Mouse (Mus musculus) myocyte (in vitro differentiated cells): ENCODE measurements around the gene Peak1. TPM values are rescaled to one million over a fixed set of nuclear protein-coding genes. Genes with fewer than 3 reads are reported as not detected.

Experiments used
- H3K27me3 ChIP-seq: one replicate; pipeline ENCODE4 v1.6.1; 2011; ENCODE audit not compliant: control insufficient read depth, insufficient read depth, insufficient read length
- H3K36me3 ChIP-seq: one replicate; pipeline ENCODE4 v1.6.1; 2011; ENCODE audit not compliant: control insufficient read depth, insufficient read depth
- H3K4me2 ChIP-seq: one replicate; pipeline ENCODE4 v1.6.1; 2011; ENCODE audit warnings: low read depth, control low read depth
- H3K4me3 ChIP-seq: one replicate; pipeline ENCODE4 v1.5.1; 2011; ENCODE audit warnings: mild to moderate bottlenecking, control low read depth, moderate library complexity
- H3K79me2 ChIP-seq: one replicate; pipeline ENCODE4 v1.6.1; 2011; ENCODE audit not compliant: control insufficient read depth, insufficient read depth
- H3ac ChIP-seq: one replicate; pipeline ENCODE4 v1.6.1; 2011; ENCODE audit not compliant: control insufficient read depth, insufficient read length
- CEBPB ChIP-seq: IDR thresholded peaks from 2 replicates; pipeline ENCODE4 v1.6.1; 2011; ENCODE audit warnings: mild to moderate bottlenecking, moderate library complexity; ENCODE audit not compliant: poor library complexity, insufficient read depth, severe bottlenecking
- E2F4 ChIP-seq: IDR thresholded peaks from one replicate; pipeline ENCODE4 v1.6.1; 2011; ENCODE audit warnings: mild to moderate bottlenecking, control low read depth, moderate library complexity; ENCODE audit not compliant: insufficient read depth
- MAX ChIP-seq: IDR thresholded peaks from one replicate; pipeline ENCODE4 v1.6.1; 2011; ENCODE audit warnings: low read depth, mild to moderate bottlenecking, control low read depth
- MYOD1 ChIP-seq, 3 experiments: IDR thresholded peaks; one replicate each; pipeline ENCODE4 v1.6.1; 2011; ENCODE audit warnings: control low read depth in 2 of 3, low read depth in 2 of 3, mild to moderate bottlenecking in 2 of 3, moderate library complexity in 1 of 3; ENCODE audit not compliant: insufficient read length in 2 of 3, control insufficient read depth in 1 of 3
- MYOG ChIP-seq, 3 experiments: IDR thresholded peaks; one replicate each; pipeline ENCODE4 v1.6.1; 2011; ENCODE audit warnings: control low read depth in 2 of 3, low read depth in 2 of 3, mild to moderate bottlenecking in 2 of 3; ENCODE audit not compliant: insufficient read length in 2 of 3, control insufficient read depth in 1 of 3, insufficient read depth in 1 of 3
- POLR2A ChIP-seq: IDR thresholded peaks from one replicate; pipeline ENCODE4 v1.6.1; 2011; ENCODE audit warnings: low read depth, mild to moderate bottlenecking, control low read depth, moderate library complexity; ENCODE audit not compliant: insufficient read length
- POLR2AphosphoS2 ChIP-seq: IDR thresholded peaks from one replicate; pipeline ENCODE4 v1.6.1; 2011; ENCODE audit warnings: low read depth, control low read depth; ENCODE audit not compliant: insufficient read length
- REST ChIP-seq: IDR thresholded peaks from one replicate; pipeline ENCODE4 v1.6.1; 2011; ENCODE audit warnings: mild to moderate bottlenecking, control low read depth, moderate library complexity; ENCODE audit not compliant: insufficient read depth, insufficient read length
- SRF ChIP-seq: IDR thresholded peaks from one replicate; pipeline ENCODE4 v1.6.1; 2011; ENCODE audit warnings: low read depth; ENCODE audit not compliant: control insufficient read depth, insufficient read length
- TCF12 ChIP-seq: IDR thresholded peaks from one replicate; pipeline ENCODE4 v1.6.1; 2011; ENCODE audit warnings: mild to moderate bottlenecking, control low read depth; ENCODE audit not compliant: poor library complexity, insufficient read depth, severe bottlenecking
- TCF3 ChIP-seq: IDR thresholded peaks from one replicate; pipeline ENCODE4 v1.6.1; 2011; ENCODE audit warnings: low read depth, control low read depth; ENCODE audit not compliant: insufficient read length
- USF1 ChIP-seq: IDR thresholded peaks from one replicate; pipeline ENCODE4 v1.6.1; 2011; ENCODE audit warnings: low read depth, mild to moderate bottlenecking, control low read depth, moderate library complexity
- polyA plus RNA-seq: library from polyadenylated mRNA; unstranded; fragments of >200 nt; fragmentation: generic; extraction: Trizol; gene quantifications from one replicate; pipeline ENCODE4 v1.2.1, GENCODE M21; 2012; ENCODE audit warnings: missing spikeins

Gene Peak1
- polyA plus RNA-seq, 1 experiment: 13.3 TPM

DNA sequence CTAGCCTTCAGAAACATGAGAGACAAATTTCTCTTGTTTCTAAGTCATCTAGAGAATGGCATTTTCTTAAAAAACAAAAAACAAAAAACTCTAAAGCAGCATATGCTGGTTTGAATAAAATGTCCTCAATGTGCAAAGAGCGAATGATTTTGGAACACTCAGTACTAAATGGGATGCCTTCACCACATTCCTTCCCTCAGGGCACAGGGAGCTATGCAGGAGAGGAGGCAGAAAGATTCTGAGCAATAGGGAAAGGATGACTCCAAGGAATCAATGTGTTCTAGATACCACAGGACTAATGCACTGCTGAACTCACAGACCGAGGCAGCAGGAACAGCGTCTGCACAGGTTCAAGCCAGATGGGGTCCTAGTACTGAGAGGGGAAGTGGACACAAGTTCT lies 103.5 kb downstream of the Peak1 start:
- H3K4me2 ChIP-seq: no peak overlapping the region
- no peak overlapping the region for H3K4me3 ChIP-seq

DNA sequence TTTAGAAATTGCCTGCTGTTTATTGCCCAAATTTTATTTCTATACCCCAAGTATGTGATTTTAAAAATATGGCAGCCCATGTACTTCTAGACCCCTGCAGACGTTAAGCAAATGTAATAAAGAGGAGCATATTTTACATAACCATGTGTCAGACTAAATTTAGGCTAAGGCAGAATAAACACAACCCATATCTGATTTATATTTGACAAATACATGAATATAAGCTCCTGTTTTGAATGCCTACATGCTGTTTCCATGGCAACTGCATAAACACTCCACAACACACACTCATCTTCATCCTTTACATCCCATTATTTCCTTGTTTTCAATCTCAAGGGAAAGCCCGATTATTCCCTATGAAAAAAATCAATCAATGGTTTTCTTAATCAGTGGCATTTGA lies 108.8 kb downstream of the Peak1 start:
- Histone ChIP-seq H3K79me2 (peaks cover 14% of the 10 kb centered on the region), H3K4me3 (no peak overlapping the region), H3K4me2 (no peak overlapping the region), H3K36me3 (no peaks in the 10 kb centered on the region), H3ac (no peak overlapping the region), H3K27me3 (no peaks in the 10 kb centered on the region)
- TF ChIP-seq MYOD1 (IDR thresholded peaks at IDR 0.05; ENCODE audit: control insufficient read depth in 1 of 3, insufficient read length in 2 of 3, low read depth in 2 of 3) (no peak), REST (no peak)

More for the DNA sequence above, 103.5 kb downstream of the Peak1 start:
- H3K27me3 ChIP-seq: no peaks in the 10 kb centered on the region
- H3K36me3 ChIP-seq: no peaks in the 10 kb centered on the region
- peaks cover 17% of the 10 kb centered on the region for H3K79me2 ChIP-seq
- H3ac ChIP-seq: no peak overlapping the region
- TF ChIP-seq MYOD1 (IDR thresholded peaks at IDR 0.05; ENCODE audit: control insufficient read depth in 1 of 3, insufficient read length in 2 of 3, low read depth in 2 of 3): no peak
- no peak for TF ChIP-seq POLR2A
- no peak for TF ChIP-seq TCF12
- TF ChIP-seq SRF: no peak
- TF ChIP-seq MAX: no peak
- no peak for TF ChIP-seq POLR2AphosphoS2
- TF ChIP-seq TCF3: no peak
- TF ChIP-seq MYOG (IDR thresholded peaks at IDR 0.05; ENCODE audit: control insufficient read depth in 1 of 3, insufficient read depth in 1 of 3, insufficient read length in 2 of 3, low read depth in 2 of 3): no peak
- no peak for TF ChIP-seq REST
- TF ChIP-seq E2F4: no peak
- TF ChIP-seq CEBPB: no peak
- TF ChIP-seq USF1: no peak

DNA sequence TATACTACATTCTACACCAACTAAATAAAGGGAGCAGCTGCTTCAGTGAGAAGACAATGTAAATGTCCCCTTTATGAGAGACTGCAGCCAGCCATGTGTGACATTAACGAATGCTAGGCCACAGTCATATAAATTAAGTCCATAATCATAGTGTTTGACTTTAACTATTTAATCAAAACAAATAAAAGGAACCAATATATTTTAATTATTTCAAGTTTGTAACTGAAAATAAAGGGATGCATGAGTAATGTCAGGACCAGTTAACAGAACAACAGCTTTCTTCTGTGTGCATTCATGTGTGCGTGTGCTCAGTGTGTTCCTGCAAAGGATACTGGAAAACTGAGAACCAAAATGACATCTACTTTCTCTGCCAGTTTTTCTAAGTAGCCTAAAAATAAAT lies 113.3 kb downstream of the Peak1 start:
- TF ChIP-seq POLR2A: no peak
- no peak for TF ChIP-seq POLR2AphosphoS2
- TF ChIP-seq REST: no peak
- no peak for TF ChIP-seq USF1
- no peak for TF ChIP-seq E2F4
- no peak for TF ChIP-seq MAX
- no peak for TF ChIP-seq MYOD1 (IDR thresholded peaks at IDR 0.05; ENCODE audit: control insufficient read depth in 1 of 3, insufficient read length in 2 of 3, low read depth in 2 of 3)
- TF ChIP-seq SRF: no peak
- TF ChIP-seq TCF12: no peak
- TF ChIP-seq TCF3: no peak
- TF ChIP-seq MYOG (IDR thresholded peaks at IDR 0.05; ENCODE audit: control insufficient read depth in 1 of 3, insufficient read depth in 1 of 3, insufficient read length in 2 of 3, low read depth in 2 of 3): no peak
- no peak for TF ChIP-seq CEBPB
- H3K4me2 ChIP-seq: no peak overlapping the region
- no peak overlapping the region for H3ac ChIP-seq
- peaks cover 3% of the 10 kb centered on the region for H3K79me2 ChIP-seq
- no peak overlapping the region for H3K4me3 ChIP-seq
- H3K27me3 ChIP-seq: no peaks in the 10 kb centered on the region
- no peaks in the 10 kb centered on the region for H3K36me3 ChIP-seq

DNA sequence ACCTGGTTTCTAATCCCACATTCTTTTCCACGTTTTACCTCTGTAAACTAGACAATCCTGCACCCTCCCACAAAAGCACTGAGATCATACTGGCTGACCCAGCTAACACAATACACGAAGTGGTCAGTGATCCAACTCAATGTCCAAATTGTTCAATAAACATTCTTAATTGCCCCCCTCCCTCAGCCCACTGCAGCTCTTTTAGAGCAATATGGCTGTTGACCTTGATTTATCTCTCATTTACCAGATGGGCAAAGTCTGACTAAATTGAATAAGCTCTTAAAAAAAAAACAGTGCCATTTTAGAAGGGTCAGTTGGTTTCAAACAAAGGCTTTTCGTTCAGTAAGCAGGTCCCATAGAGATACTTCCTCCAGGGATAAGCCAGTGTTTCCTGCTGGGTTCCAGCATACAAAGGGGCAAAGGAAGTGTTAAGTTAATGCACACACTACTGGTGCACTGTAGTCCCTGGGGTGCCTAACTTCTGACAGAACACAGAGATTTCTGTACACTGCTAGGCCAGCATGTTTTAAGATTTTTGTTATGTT lies 114.9 kb downstream of the Peak1 start:
- Histone ChIP-seq H3K4me2 (no peak overlapping the region), H3ac (no peak overlapping the region), H3K27me3 (no peaks in the 10 kb centered on the region), H3K36me3 (no peaks in the 10 kb centered on the region), H3K79me2 (no peaks in the 10 kb centered on the region), H3K4me3 (no peak overlapping the region)
- TF ChIP-seq POLR2A: no peak
- no peak for TF ChIP-seq MYOG (IDR thresholded peaks at IDR 0.05; ENCODE audit: control insufficient read depth in 1 of 3, insufficient read depth in 1 of 3, insufficient read length in 2 of 3, low read depth in 2 of 3)
- no peak for TF ChIP-seq TCF3
- TF ChIP-seq SRF: no peak
- no peak for TF ChIP-seq CEBPB
- TF ChIP-seq E2F4: no peak
- TF ChIP-seq POLR2AphosphoS2: no peak
- TF ChIP-seq MAX: no peak
- no peak for TF ChIP-seq MYOD1 (IDR thresholded peaks at IDR 0.05; ENCODE audit: control insufficient read depth in 1 of 3, insufficient read length in 2 of 3, low read depth in 2 of 3)
- no peak for TF ChIP-seq TCF12
- TF ChIP-seq REST: no peak

DNA sequence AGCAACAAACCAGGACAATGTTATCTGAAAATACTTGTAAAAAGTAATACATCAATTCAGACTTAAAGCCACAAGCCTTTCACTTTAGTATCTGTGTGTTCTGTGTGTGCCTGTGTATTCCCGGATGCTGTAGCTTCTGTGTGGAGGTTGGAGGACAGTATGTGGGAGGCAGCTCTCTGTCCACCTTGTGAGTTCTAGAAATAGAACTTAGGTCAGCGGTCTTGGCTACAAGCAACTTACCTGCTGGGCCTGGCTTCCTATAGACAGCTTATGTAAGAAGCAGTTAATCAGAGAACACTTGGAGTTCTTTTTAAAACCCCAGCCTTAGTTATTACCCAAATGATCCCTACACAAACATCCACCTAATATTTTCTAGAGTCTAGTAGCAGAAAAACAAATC lies 127.8 kb downstream of the Peak1 start:
- no peak for TF ChIP-seq MYOD1 (IDR thresholded peaks at IDR 0.05; ENCODE audit: control insufficient read depth in 1 of 3, insufficient read length in 2 of 3, low read depth in 2 of 3)
- TF ChIP-seq E2F4: no peak
- TF ChIP-seq POLR2A: no peak
- TF ChIP-seq TCF12: no peak
- no peak for TF ChIP-seq CEBPB
- TF ChIP-seq REST: no peak
- no peak for TF ChIP-seq MYOG (IDR thresholded peaks at IDR 0.05; ENCODE audit: control insufficient read depth in 1 of 3, insufficient read depth in 1 of 3, insufficient read length in 2 of 3, low read depth in 2 of 3)
- no peak for TF ChIP-seq SRF
- no peak for TF ChIP-seq USF1
- no peak for TF ChIP-seq TCF3
- TF ChIP-seq MAX: no peak
- TF ChIP-seq POLR2AphosphoS2: no peak
- no peak overlapping the region for H3K4me3 ChIP-seq
- H3K4me2 ChIP-seq: no peak overlapping the region
- no peaks in the 10 kb centered on the region for H3K27me3 ChIP-seq
- H3K36me3 ChIP-seq: no peaks in the 10 kb centered on the region
- no peak overlapping the region for H3ac ChIP-seq
- H3K79me2 ChIP-seq: peaks cover 9% of the 10 kb centered on the region
